Mouse (Mus musculus): ENCODE data around the gene Pla2g1b.

- TF ChIP-seq CTCF (IDR thresholded peaks at IDR 0.05; ENCODE audit: low read depth) (no peak), EP300 (optimal IDR thresholded peaks at IDR 0.05) (no peak)
These were observed 21.9 kb upstream of the Pla2g1b start for GRCm38 (mm10) chr5:115444130-115444529.

Data from stomach, postnatal 0 days (tissue).